Mouse (Mus musculus): Measurements from ENCODE around the gene Gm49711. TPM values are rescaled to one million over a fixed set of nuclear protein-coding genes. Genes with fewer than 3 reads are reported as not detected.

Gene Gm49711
- polyA plus RNA-seq, 1 experiment from 2014 or later: 0.47 TPM

DNA sequence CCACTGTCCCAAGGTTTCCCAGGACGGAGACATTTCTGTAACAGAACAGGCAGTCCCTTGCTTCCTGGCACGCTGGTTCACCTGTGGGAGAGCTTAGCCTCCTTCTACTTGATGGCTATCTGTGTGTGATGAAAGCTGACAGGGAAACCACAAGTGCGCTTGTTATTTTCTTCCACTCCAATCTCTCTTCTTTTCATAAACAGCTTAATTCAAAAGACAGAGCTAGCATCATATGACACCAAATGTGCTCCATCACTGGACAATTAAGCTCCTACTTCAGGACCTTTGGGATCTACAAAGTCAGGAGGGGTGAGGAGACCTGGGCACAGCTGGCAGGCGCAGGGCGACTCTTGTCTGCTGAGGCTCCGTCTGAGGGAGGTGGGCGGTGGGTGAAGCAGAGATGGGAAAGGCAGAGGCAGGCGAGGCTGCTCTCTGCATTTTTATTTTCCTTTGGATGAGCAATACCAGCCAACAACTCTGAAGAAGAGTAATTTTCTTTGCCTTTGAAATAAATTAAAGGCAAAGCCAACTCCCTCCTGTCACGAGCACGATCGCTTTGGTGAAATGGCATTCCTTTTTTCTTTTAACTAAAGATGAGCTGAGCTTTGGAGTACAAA lies 76.1 kb downstream of the Gm49711 start:
- H3K4me1 ChIP-seq: peaks cover under 1% of the 10 kb centered on the region; the same call in 1 of the 2 replicates
- WGBS: 88% methylated on average over 11 of the region's 11 CpGs
- no peak overlapping the region for H3K9ac ChIP-seq
- H3K36me3 ChIP-seq: no peaks in the 10 kb centered on the region
- no peak overlapping the region for H3K4me2 ChIP-seq (replicated peaks)
- H3K27ac ChIP-seq: no peak overlapping the region
- no peak for ATAC-seq (ENCODE audit: low FRiP score, low read depth)
- H3K27me3 ChIP-seq (replicated peaks): no peaks in the 10 kb centered on the region
- no peaks in the 10 kb centered on the region for H3K9me3 ChIP-seq
- no peak overlapping the region for H3K4me3 ChIP-seq

DNA sequence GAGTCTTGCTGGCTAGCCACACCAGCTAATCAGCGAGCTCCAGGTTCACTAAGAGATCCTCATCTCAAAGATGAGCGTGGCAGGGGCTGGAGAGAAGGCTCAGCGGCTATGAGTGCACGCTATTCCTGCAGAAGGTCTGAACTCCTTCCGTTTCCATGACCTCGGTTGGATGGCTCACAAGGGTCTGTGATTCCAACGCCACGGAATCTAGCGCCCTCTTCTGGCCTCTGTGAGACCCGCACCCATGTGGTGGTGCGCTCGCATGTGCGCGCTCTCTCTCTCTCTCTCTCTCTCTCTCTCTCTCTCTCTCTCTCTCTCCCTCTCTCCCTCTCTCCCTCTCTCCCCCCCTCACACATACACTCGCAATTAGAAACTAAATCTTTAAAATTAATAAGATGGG lies 78.2 kb downstream of the Gm49711 start:
- no peak for ATAC-seq (ENCODE audit: low FRiP score, low read depth)
- H3K9ac ChIP-seq: no peak overlapping the region
- WGBS: 93% methylated on average over 15 of the region's 15 CpGs
- no peak overlapping the region for H3K4me3 ChIP-seq
- H3K27me3 ChIP-seq (replicated peaks): no peaks in the 10 kb centered on the region
- no peak overlapping the region for H3K27ac ChIP-seq
- H3K9me3 ChIP-seq: no peaks in the 10 kb centered on the region
- H3K36me3 ChIP-seq: no peaks in the 10 kb centered on the region
- H3K4me1 ChIP-seq: peaks cover 13% of the 10 kb centered on the region
- no peak overlapping the region for H3K4me2 ChIP-seq (replicated peaks)

DNA sequence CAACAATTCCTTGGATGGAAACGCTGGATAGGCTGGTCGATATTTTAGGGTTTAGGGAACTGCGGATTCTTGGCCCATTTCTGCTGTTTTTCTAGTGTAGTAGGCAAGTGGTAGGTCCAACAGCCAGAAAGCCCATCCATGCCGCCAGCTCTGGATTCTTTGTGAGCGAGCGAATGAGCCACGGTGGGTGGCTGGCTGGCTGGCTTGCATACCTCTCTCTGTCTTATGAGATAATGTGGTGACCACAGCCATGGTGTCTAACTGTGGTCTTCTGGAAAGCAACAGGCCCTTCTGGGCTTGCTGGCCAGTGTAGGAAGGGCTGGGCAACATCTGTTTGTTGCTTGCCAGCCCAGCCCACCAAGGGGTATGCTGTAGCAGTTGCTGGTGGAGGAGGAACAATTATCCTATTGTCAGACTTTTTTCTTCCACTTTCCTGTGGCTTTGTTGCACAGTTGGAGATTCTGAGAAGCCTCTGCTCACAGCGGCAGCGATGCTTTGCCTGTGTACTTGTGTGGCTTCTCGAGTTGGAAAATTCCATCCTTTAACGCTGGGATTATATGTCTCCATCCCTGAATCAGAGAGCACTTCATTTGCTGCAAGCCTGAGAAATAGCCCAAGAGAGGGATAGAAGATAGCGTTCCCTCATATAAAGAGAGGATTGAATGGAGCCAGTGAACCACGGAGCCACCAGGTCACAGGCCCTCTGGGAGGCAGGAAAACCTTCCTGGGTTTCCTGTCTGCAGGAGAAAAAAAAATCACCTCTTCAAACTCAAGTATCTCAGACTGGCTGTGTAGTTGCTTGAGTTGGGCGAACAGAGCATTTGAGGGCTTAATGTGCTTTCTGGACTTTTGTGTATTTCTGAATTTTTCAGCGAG lies 81.5 kb downstream of the Gm49711 start:
- no peak for ATAC-seq (ENCODE audit: low FRiP score, low read depth)
- H3K36me3 ChIP-seq: no peaks in the 10 kb centered on the region
- whole genome bisulfite sequencing: 48% methylated on average over 15 of the region's 15 CpGs
- H3K27me3 ChIP-seq (replicated peaks): no peaks in the 10 kb centered on the region
- H3K9me3 ChIP-seq: no peaks in the 10 kb centered on the region
- H3K4me1 ChIP-seq: peaks cover 17% of the 10 kb centered on the region
- no peak overlapping the region for H3K9ac ChIP-seq
- H3K4me2 ChIP-seq (replicated peaks): no peak overlapping the region
- no peak overlapping the region for H3K4me3 ChIP-seq
- H3K27ac ChIP-seq: no peak overlapping the region; the same call in 1 of the 2 replicates

DNA sequence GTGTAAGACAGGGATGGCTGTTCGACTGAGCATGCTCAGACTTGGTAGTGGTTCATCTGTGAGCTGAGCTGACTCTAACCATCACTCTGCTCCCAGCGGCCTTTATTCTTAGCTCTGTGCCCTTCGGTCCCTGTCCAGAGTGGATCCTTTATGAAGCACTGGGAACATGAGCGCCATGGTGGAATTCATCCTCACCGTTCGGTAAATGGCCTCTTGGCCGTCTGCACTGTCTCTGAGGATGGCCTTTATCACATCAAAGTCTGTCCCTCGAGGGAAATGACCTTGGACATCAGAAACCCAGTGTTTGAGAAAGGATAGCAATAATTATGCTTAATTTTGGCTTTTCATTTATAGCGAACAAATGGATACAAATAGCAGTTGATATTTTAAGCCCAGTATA lies 82.2 kb downstream of the Gm49711 start:
- Histone ChIP-seq H3K4me2 (replicated peaks) (no peak overlapping the region), H3K36me3 (no peaks in the 10 kb centered on the region), H3K9ac (no peak overlapping the region), H3K27me3 (replicated peaks) (no peaks in the 10 kb centered on the region), H3K9me3 (no peaks in the 10 kb centered on the region), H3K27ac (no peak overlapping the region; the same call in 1 of the 2 replicates), H3K4me1 (peaks cover 17% of the 10 kb centered on the region), H3K4me3 (no peak overlapping the region)
- WGBS: 65% methylated on average over 9 of the region's 9 CpGs
- ATAC-seq (ENCODE audit: low FRiP score, low read depth): no peak

- no peak overlapping the region for H3K9ac ChIP-seq
- WGBS: 86% methylated on average over 12 of the region's 12 CpGs
- no peak overlapping the region for H3K4me2 ChIP-seq (replicated peaks)
- no peak overlapping the region for H3K4me3 ChIP-seq
- no peaks in the 10 kb centered on the region for H3K9me3 ChIP-seq
- no peak overlapping the region for H3K27ac ChIP-seq
- no peaks in the 10 kb centered on the region for H3K36me3 ChIP-seq
- H3K27me3 ChIP-seq (replicated peaks): no peaks in the 10 kb centered on the region
- ATAC-seq (ENCODE audit: low FRiP score, low read depth): no peak
- peaks cover 17% of the 10 kb centered on the region for H3K4me1 ChIP-seq
Observed at GRCm38 (mm10) chr16:92141021-92141420, 82.9 kb downstream of the Gm49711 start.

- no peak overlapping the region for H3K27ac ChIP-seq
- H3K36me3 ChIP-seq: no peaks in the 10 kb centered on the region
- 0 out of 2 replicates have a peak, but pooled peaks have one; percentile 41 for ATAC-seq (ENCODE audit: low FRiP score, low read depth)
- H3K9me3 ChIP-seq: no peaks in the 10 kb centered on the region
- H3K27me3 ChIP-seq (replicated peaks): no peaks in the 10 kb centered on the region
- no peak overlapping the region for H3K4me2 ChIP-seq (replicated peaks)
- no peak overlapping the region for H3K4me3 ChIP-seq
- 55% methylated on average over 9 of the region's 9 CpGs for WGBS
- H3K9ac ChIP-seq: no peak overlapping the region
- peaks cover 17% of the 10 kb centered on the region for H3K4me1 ChIP-seq
Observed at GRCm38 (mm10) chr16:92142426-92143012, 84.4 kb downstream of the Gm49711 start.

DNA sequence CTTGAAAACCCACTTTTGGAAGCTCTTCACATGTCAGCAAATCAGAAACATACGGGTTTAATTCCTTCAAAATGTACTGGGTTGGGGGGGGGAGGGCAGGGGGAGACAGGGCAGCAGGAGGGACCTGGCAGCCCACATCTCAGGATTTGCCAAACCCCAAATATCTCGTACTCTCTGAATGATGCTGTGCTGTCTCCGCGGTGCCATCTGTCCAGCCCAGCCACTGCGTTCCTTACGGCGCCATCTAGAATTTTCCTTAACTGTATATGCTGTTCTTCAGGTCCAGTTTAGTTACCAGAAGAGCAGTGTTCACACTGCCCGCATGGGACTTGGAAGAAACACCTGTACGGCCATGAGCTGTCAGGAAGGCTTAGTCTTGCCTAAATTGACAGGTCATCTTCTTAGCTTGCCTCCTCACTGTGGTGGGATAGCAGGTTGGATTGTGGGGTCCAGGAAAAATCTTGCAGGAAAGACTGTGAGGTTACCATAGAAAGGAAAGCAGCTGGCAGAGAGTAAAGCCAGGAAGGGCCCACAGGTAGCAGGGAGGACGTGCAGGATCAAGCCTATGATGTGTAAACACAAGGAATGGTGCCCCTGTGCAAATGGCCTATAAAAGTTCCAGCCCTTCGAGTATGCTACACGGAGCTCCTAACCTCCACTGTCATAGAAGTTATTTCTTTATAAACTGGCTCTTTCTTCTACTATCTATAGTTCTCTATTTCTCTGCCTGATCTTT lies 89.7 kb downstream of the Gm49711 start:
- no peak overlapping the region for H3K4me2 ChIP-seq (replicated peaks)
- no peak overlapping the region for H3K27ac ChIP-seq
- peaks cover 2% of the 10 kb centered on the region; the same call in 1 of the 2 replicates for H3K4me1 ChIP-seq
- H3K36me3 ChIP-seq: no peaks in the 10 kb centered on the region
- WGBS: 86% methylated on average over 12 of the region's 12 CpGs
- H3K4me3 ChIP-seq: no peak overlapping the region
- no peaks in the 10 kb centered on the region for H3K27me3 ChIP-seq (replicated peaks)
- H3K9ac ChIP-seq: no peak overlapping the region
- no peak for ATAC-seq (ENCODE audit: low FRiP score, low read depth)
- no peaks in the 10 kb centered on the region for H3K9me3 ChIP-seq

- Histone ChIP-seq H3K27me3 (replicated peaks) (no peaks in the 10 kb centered on the region), H3K4me3 (no peak overlapping the region), H3K9ac (0 out of 2 replicates have a peak overlapping the region, but pooled peaks have one; percentile 5), H3K4me2 (replicated peaks) (no peak overlapping the region), H3K4me1 (no peaks in the 10 kb centered on the region; the same call in 1 of the 2 replicates), H3K27ac (no peak overlapping the region), H3K9me3 (no peaks in the 10 kb centered on the region), H3K36me3 (no peaks in the 10 kb centered on the region)
- WGBS: 81% methylated on average over 2 of the region's 2 CpGs
- no peak for ATAC-seq (ENCODE audit: low FRiP score, low read depth)
Observed at GRCm38 (mm10) chr16:92148367-92148728, 90.2 kb downstream of the Gm49711 start.

GRCm38 (mm10) chr16:92150975-92151374 lies 92.9 kb downstream of the Gm49711 start:
- WGBS: 64% methylated on average over 4 of the region's 4 CpGs
- no peak for ATAC-seq (ENCODE audit: low FRiP score, low read depth)
- H3K9ac ChIP-seq: no peak overlapping the region

DNA sequence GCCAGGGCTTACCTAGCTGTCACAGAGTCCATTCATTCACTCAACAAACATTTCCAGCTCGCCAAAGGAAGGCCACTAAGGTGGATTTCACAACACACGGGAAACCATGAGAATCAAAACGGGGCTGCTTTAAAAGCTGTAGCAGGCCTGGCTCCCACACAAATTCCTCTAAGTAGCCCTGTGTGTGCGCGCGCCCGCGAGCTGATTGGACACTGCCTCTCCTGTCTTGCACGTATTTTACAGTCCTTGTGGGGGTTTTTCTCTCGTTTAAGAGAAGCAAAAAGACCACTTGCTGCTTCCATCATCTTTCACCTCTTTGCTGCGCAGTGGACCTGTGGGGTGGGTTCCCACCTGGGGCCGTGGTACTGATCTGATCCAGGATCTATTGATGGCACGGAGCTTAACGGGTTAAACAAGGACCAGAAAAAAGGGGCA lies 99.9 kb downstream of the Gm49711 start:
- ATAC-seq (ENCODE audit: low FRiP score, low read depth): peak; percentile 65
- H3K4me2 ChIP-seq (replicated peaks): peak overlapping the region; percentile 91

More at GRCm38 (mm10) chr16:92150975-92151374, 92.9 kb downstream of the Gm49711 start:
- Histone ChIP-seq H3K27ac (no peak overlapping the region), H3K4me3 (no peak overlapping the region), H3K9me3 (no peaks in the 10 kb centered on the region), H3K36me3 (no peaks in the 10 kb centered on the region), H3K27me3 (replicated peaks) (no peaks in the 10 kb centered on the region), H3K4me2 (replicated peaks) (no peak overlapping the region), H3K4me1 (no peaks in the 10 kb centered on the region; the same call in 1 of the 2 replicates)

GRCm38 (mm10) chr16:92158461-92159091 lies 100.5 kb downstream of the Gm49711 start:
- peak overlapping the region; percentile 46 for H3K4me3 ChIP-seq
- H3K36me3 ChIP-seq: no peaks in the 10 kb centered on the region
- ATAC-seq (ENCODE audit: low FRiP score, low read depth): peak; percentile 93
- H3K9ac ChIP-seq: peak overlapping the region; percentile 54
- no peak overlapping the region for H3K27ac ChIP-seq
- H3K4me1 ChIP-seq: peaks cover 6% of the 10 kb centered on the region
- 4% methylated on average over 30 of the region's 30 CpGs for WGBS
- no peaks in the 10 kb centered on the region for H3K9me3 ChIP-seq
- H3K27me3 ChIP-seq (replicated peaks): no peaks in the 10 kb centered on the region
- peak overlapping the region; percentile 91 for H3K4me2 ChIP-seq (replicated peaks)

More for the DNA sequence above, 99.9 kb downstream of the Gm49711 start:
- Histone ChIP-seq H3K9ac (peak overlapping the region; percentile 54), H3K4me3 (peak overlapping the region; percentile 46), H3K9me3 (no peaks in the 10 kb centered on the region), H3K36me3 (no peaks in the 10 kb centered on the region), H3K27ac (no peak overlapping the region), H3K27me3 (replicated peaks) (no peaks in the 10 kb centered on the region), H3K4me1 (peaks cover 4% of the 10 kb centered on the region)
- 4% methylated on average over 14 of the region's 14 CpGs for WGBS

Measured in neural tube, embryonic 12.5 days (tissue).